Mouse (Mus musculus) lung, postnatal 0 days (tissue): Measurements from ENCODE around the gene Mdm2. TPM values are rescaled to one million over a fixed set of nuclear protein-coding genes. Genes with fewer than 3 reads are reported as not detected.
"Not testable (repeated sequence)": the region's sequence is repeated elsewhere in the genome, so short reads cannot be mapped to it uniquely, and the experiment has no call there.

Source experiments
- ATAC-seq: fragments of 200-750 bp; cut with Nextera tagmentation; 2 replicates; pipeline ENCODE4 v1.8.0; 2017; ENCODE audit warnings: moderate library complexity
- DNase-seq: peaks from one replicate; pipeline ENCODE4 v3.0.0-alpha.2; 2016; ENCODE audit warnings: low spot score
- H3K27ac ChIP-seq: fragments of 300-500 bp; sonication (generic); 2 replicates; pipeline ENCODE4 v1.5.1; 2014; ENCODE audit warnings: antibody characterized with exemption, mild to moderate bottlenecking, low read length, mixed read lengths
- H3K27me3 ChIP-seq: fragments of 300-500 bp; sonication (generic); replicated peaks from 2 replicates; pipeline ENCODE4 v1.6.1; 2014; ENCODE audit warnings: low read length, mixed read lengths; ENCODE audit not compliant: insufficient read depth
- H3K36me3 ChIP-seq: fragments of 300-500 bp; sonication (generic); 2 replicates; pipeline ENCODE4 v1.6.1; 2014; ENCODE audit warnings: low read length, mixed read lengths; ENCODE audit not compliant: insufficient read depth
- H3K4me1 ChIP-seq: fragments of 300-500 bp; sonication (generic); 2 replicates; pipeline ENCODE4 v1.6.1; 2014; ENCODE audit warnings: antibody characterized with exemption, low read depth, low read length, mixed read lengths; ENCODE audit not compliant: insufficient read depth
- H3K4me2 ChIP-seq: fragments of 300-500 bp; sonication (generic); replicated peaks from 2 replicates; pipeline ENCODE4 v1.6.1; 2014; ENCODE audit warnings: low read depth, mild to moderate bottlenecking, low read length, moderate library complexity, mixed read lengths
- H3K4me3 ChIP-seq: fragments of 300-500 bp; sonication (generic); 2 replicates; pipeline ENCODE4 v1.5.1; 2014; ENCODE audit warnings: low read depth, low read length
- H3K9ac ChIP-seq: fragments of 300-500 bp; sonication (generic); replicated peaks from 2 replicates; pipeline ENCODE4 v1.6.1; 2014; ENCODE audit warnings: low read depth, mild to moderate bottlenecking
- H3K9me3 ChIP-seq: fragments of 300-500 bp; sonication (generic); 2 replicates; pipeline ENCODE4 v1.6.1; 2016; ENCODE audit warnings: low read length, mixed read lengths
- CTCF ChIP-seq: IDR thresholded peaks from 2 replicates; pipeline ENCODE4 v1.5.1; 2016; ENCODE audit warnings: antibody characterized with exemption, mild to moderate bottlenecking
- EP300 ChIP-seq: IDR thresholded peaks from 2 replicates; pipeline ENCODE4 v1.6.1; 2016; ENCODE audit warnings: antibody characterized with exemption, mild to moderate bottlenecking, control low read depth
- WGBS: fragments of 180-500 bp; shearing (Covaris S2); extraction: QIAGEN DNeasy Blood & Tissue Kit; methylation state at CpG from one replicate; pipeline ENCODE4 v1.1.7; 2014; 5-methylcytosine and 5-hydroxymethylcytosine counted together
- polyA plus RNA-seq: library from polyadenylated mRNA; unstranded; fragments of >200 nt; fragmentation: Nextera tagmentation; extraction: Ambion mirVana; gene quantifications from 2 replicates; pipeline ENCODE4 v1.2.1, GENCODE M21; 2015

Mdm2 gene
- polyA plus RNA-seq, 1 experiment from 2014 or later: 22.7 TPM

- Histone ChIP-seq H3K4me2 (no peak overlapping the region), H3K27me3 (no peaks in the 10 kb centered on the region), H3K4me1 (no peaks in the 10 kb centered on the region), H3K27ac (no peak overlapping the region), H3K9ac (no peak overlapping the region), H3K4me3 (no peak overlapping the region), H3K36me3 (no peaks in the 10 kb centered on the region), H3K9me3 (no peaks in the 10 kb centered on the region)
- no peak for TF ChIP-seq CTCF
- TF ChIP-seq EP300: no peak
- ATAC-seq (no peak), DNase-seq (no peak)
- WGBS: 94% methylated on average over 3 of the region's 3 CpGs
Measured at GRCm38 (mm10) chr10:117724804-117725361, 14.3 kb upstream of the Mdm2 start.

- ATAC-seq: no peak
Measured at GRCm38 (mm10) chr10:117724136-117724718, 13.7 kb upstream of the Mdm2 start.

GRCm38 (mm10) chr10:117718161-117719119 is 7.9 kb upstream of the Mdm2 start:
- Histone ChIP-seq H3K36me3 (no peaks in the 10 kb centered on the region), H3K9me3 (no peaks in the 10 kb centered on the region), H3K27ac (peak overlapping the region; percentile 43), H3K9ac (no peak overlapping the region), H3K4me2 (no peak overlapping the region), H3K4me1 (no peaks in the 10 kb centered on the region), H3K4me3 (no peak overlapping the region), H3K27me3 (no peaks in the 10 kb centered on the region)
- DNase-seq (no peak), ATAC-seq (0 out of 2 replicates have a peak, but pooled peaks have one; percentile 3)
- TF ChIP-seq EP300: no peak
- TF ChIP-seq CTCF: no peak
- 46% methylated on average over 19 of the region's 19 CpGs for WGBS

More at GRCm38 (mm10) chr10:117724136-117724718, 13.7 kb upstream of the Mdm2 start:
- TF ChIP-seq EP300: no peak
- no peak for TF ChIP-seq CTCF
- H3K4me1 ChIP-seq: no peaks in the 10 kb centered on the region
- no peak for DNase-seq
- H3K36me3 ChIP-seq: no peaks in the 10 kb centered on the region
- WGBS: 68% methylated on average over 5 of the region's 5 CpGs
- no peak overlapping the region for H3K27ac ChIP-seq
- no peak overlapping the region for H3K4me2 ChIP-seq
- no peaks in the 10 kb centered on the region for H3K27me3 ChIP-seq
- H3K9ac ChIP-seq: no peak overlapping the region
- no peaks in the 10 kb centered on the region for H3K9me3 ChIP-seq
- H3K4me3 ChIP-seq: no peak overlapping the region

DNA sequence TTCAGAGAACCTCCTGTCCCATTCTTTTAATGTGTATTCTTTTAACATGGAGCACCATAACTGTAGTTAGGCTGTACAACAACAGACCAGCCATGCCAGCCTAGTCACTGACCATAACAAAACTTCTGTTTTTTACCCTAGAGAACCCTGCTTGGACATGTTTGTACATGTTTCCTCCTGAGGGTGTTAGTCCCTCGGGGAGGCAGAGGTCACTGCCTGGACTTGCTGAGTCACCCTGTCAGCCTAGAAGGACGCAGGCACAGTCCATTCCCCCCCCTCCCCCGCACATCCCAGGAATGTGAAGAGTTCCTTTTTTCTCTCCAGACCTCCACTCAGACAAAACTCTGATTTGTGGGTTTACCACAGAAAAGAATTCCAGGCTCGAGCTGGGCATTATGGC is 7.0 kb upstream of the Mdm2 start:
- TF ChIP-seq CTCF: no peak
- TF ChIP-seq EP300: peak; percentile 69; the same call in 1 of the 2 replicates
- Histone ChIP-seq H3K4me3 (no peak overlapping the region), H3K9me3 (no peaks in the 10 kb centered on the region), H3K4me1 (no peaks in the 10 kb centered on the region), H3K27me3 (no peaks in the 10 kb centered on the region), H3K9ac (no peak overlapping the region), H3K27ac (peak overlapping the region; percentile 43), H3K4me2 (no peak overlapping the region), H3K36me3 (no peaks in the 10 kb centered on the region)
- DNase-seq: peak; percentile 74
- peak; percentile 92 for ATAC-seq
- 8% methylated on average over 4 of the region's 4 CpGs for WGBS

DNA sequence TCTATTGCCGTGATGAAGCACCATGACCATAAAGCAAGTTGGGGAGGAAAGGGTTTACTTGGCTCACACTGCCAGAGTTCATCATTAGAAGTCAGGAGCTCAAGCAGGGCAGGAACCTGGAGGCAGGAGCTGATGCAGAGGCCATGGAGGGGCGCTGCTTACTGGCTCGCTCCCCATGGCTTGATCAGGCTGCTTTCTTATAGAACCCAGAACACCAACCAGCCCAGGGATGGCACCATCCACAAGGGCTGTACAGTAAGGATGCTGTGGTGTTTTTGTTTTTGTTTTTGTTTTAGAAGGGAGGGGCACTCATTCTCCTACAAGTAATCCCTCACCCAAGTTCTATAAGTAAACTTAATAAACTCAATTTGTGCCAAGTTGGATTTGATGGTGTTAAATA is 6.1 kb upstream of the Mdm2 start:
- Histone ChIP-seq H3K27ac (peak overlapping the region; percentile 9; the same call in 1 of the 2 replicates), H3K4me1 (no peaks in the 10 kb centered on the region), H3K9ac (no peak overlapping the region), H3K4me3 (no peak overlapping the region), H3K36me3 (no peaks in the 10 kb centered on the region), H3K9me3 (no peaks in the 10 kb centered on the region), H3K27me3 (no peaks in the 10 kb centered on the region), H3K4me2 (no peak overlapping the region)
- TF ChIP-seq CTCF (no peak), EP300 (no peak)
- DNase-seq (no peak), ATAC-seq (no peak)
- 88% methylated on average over 3 of the region's 3 CpGs for WGBS

GRCm38 (mm10) chr10:117715654-117716053 is 5.1 kb upstream of the Mdm2 start:
- H3K36me3 ChIP-seq, H3K9ac ChIP-seq, H3K27ac ChIP-seq, H3K4me3 ChIP-seq, H3K27me3 ChIP-seq, DNase-seq, H3K4me2 ChIP-seq, H3K4me1 ChIP-seq, H3K9me3 ChIP-seq, ATAC-seq: not testable (repeated sequence)
- WGBS: 100% methylated on average over 1 of the region's 1 CpGs
